Mouse (Mus musculus) ZHBTc4 (cell line): ENCODE results near the gene Baiap2l2.

Source experiments
- DNase-seq: peaks from one replicate; pipeline ENCODE4 v3.0.0-alpha.2; 2011; ENCODE audit warnings: low read depth, low spot score

Gene Baiap2l2

GRCm38 (mm10) chr15:79299563-79300155, 14.3 kb upstream of the Baiap2l2 start:
- DNase-seq, result no peak

GRCm38 (mm10) chr15:79298553-79298952, 13.2 kb upstream of the Baiap2l2 start:
- no peak for DNase-seq

GRCm38 (mm10) chr15:79292779-79293178, 7.4 kb upstream of the Baiap2l2 start:
- no peak for DNase-seq

- no peak for DNase-seq
These were observed 5.0 kb upstream of the Baiap2l2 start for GRCm38 (mm10) chr15:79290340-79290739.

- DNase-seq, result no peak
These were observed 4.1 kb upstream of the Baiap2l2 start for GRCm38 (mm10) chr15:79289441-79289840.

- no peak for DNase-seq
These were observed 3.0 kb upstream of the Baiap2l2 start for GRCm38 (mm10) chr15:79288387-79288786.

- no peak for DNase-seq
These were observed 1.8 kb upstream of the Baiap2l2 start for GRCm38 (mm10) chr15:79287091-79287490.

- DNase-seq, result no peak
These were observed 804 bp upstream of the Baiap2l2 start for GRCm38 (mm10) chr15:79286141-79286540.

GRCm38 (mm10) chr15:79283371-79283770, 2.0 kb downstream of the Baiap2l2 start:
- no peak for DNase-seq

GRCm38 (mm10) chr15:79282434-79282833, 2.9 kb downstream of the Baiap2l2 start:
- no peak for DNase-seq

GRCm38 (mm10) chr15:79281389-79281788, 3.9 kb downstream of the Baiap2l2 start:
- DNase-seq, result peak; percentile 87

GRCm38 (mm10) chr15:79280850-79281249, 4.5 kb downstream of the Baiap2l2 start:
- DNase-seq, result no peak

GRCm38 (mm10) chr15:79280209-79280608, 5.1 kb downstream of the Baiap2l2 start:
- peak; percentile 92 for DNase-seq

GRCm38 (mm10) chr15:79277728-79278127, 7.6 kb downstream of the Baiap2l2 start:
- no peak for DNase-seq

- DNase-seq, result no peak
These were observed 12.3 kb downstream of the Baiap2l2 start for GRCm38 (mm10) chr15:79273020-79273419.

- DNase-seq, result peak; percentile 82
These were observed 14.1 kb downstream of the Baiap2l2 start for GRCm38 (mm10) chr15:79271124-79271746.

- peak; percentile 90 for DNase-seq
These were observed 14.8 kb downstream of the Baiap2l2 start for GRCm38 (mm10) chr15:79270317-79271123.

- no peak for DNase-seq
These were observed 16.8 kb downstream of the Baiap2l2 start for GRCm38 (mm10) chr15:79268521-79268920.

- DNase-seq, result no peak
These were observed 20.0 kb downstream of the Baiap2l2 start for GRCm38 (mm10) chr15:79265384-79265783.

- DNase-seq, result peak; percentile 50
These were observed 21.6 kb downstream of the Baiap2l2 start for GRCm38 (mm10) chr15:79263726-79264125.

GRCm38 (mm10) chr15:79262786-79263309, 22.5 kb downstream of the Baiap2l2 start:
- no peak for DNase-seq

- peak; percentile 29 for DNase-seq
These were observed 23.0 kb downstream of the Baiap2l2 start for GRCm38 (mm10) chr15:79262375-79262774.
